Mouse (Mus musculus) midbrain, postnatal 0 days (tissue): ENCODE results near the gene Crip3. TPM values are rescaled to one million over a fixed set of nuclear protein-coding genes. Genes with fewer than 3 reads are reported as not detected.

Experiments
- ATAC-seq: fragments of 200-750 bp; cut with Nextera tagmentation; 2 replicates; pipeline ENCODE4 v1.8.0; 2017; ENCODE audit warnings: moderate number of reproducible peaks, mild to moderate bottlenecking, moderate TSS enrichment, moderate library complexity; ENCODE audit not compliant: low FRiP score
- DNase-seq: peaks from one replicate; pipeline ENCODE4 v3.0.0-alpha.2; 2015; ENCODE audit warnings: low spot score
- H3K27ac ChIP-seq: fragments of 300-500 bp; sonication (generic); 2 replicates; pipeline ENCODE4 v1.5.1; 2014; ENCODE audit warnings: low read depth, mild to moderate bottlenecking, low read length, mixed read lengths
- H3K27me3 ChIP-seq: fragments of 300-500 bp; sonication (generic); 2 replicates; pipeline ENCODE4 v1.6.1; 2014; ENCODE audit warnings: low read length, control low read depth, mixed read lengths; ENCODE audit not compliant: insufficient read depth
- H3K36me3 ChIP-seq: fragments of 300-500 bp; sonication (generic); 2 replicates; pipeline ENCODE4 v1.6.1; 2014; ENCODE audit warnings: low read length, control low read depth, mixed read lengths; ENCODE audit not compliant: insufficient read depth
- H3K4me1 ChIP-seq: fragments of 300-500 bp; sonication (generic); 2 replicates; pipeline ENCODE4 v1.6.1; 2014; ENCODE audit warnings: mild to moderate bottlenecking, control low read depth, antibody characterized with exemption, low read length, mixed read lengths; ENCODE audit not compliant: insufficient read depth
- H3K4me2 ChIP-seq: fragments of 300-500 bp; sonication (generic); 2 replicates; pipeline ENCODE4 v1.6.1; 2014; ENCODE audit warnings: low read depth, mild to moderate bottlenecking, low read length, mixed read lengths; ENCODE audit not compliant: poor library complexity, severe bottlenecking
- H3K4me3 ChIP-seq: fragments of 300-500 bp; sonication (generic); 2 replicates; pipeline ENCODE4 v1.5.1; 2014; ENCODE audit warnings: low read depth, mild to moderate bottlenecking, low read length, moderate library complexity
- H3K9ac ChIP-seq: fragments of 300-500 bp; sonication (generic); replicated peaks from 2 replicates; pipeline ENCODE4 v1.6.1; 2014; ENCODE audit warnings: mild to moderate bottlenecking, low read length, moderate library complexity, mixed read lengths; ENCODE audit not compliant: poor library complexity, severe bottlenecking
- H3K9me3 ChIP-seq: fragments of 300-500 bp; sonication (generic); 2 replicates; pipeline ENCODE4 v1.6.1; 2016; ENCODE audit warnings: low read length, control low read depth
- CTCF ChIP-seq: IDR thresholded peaks from 2 replicates; pipeline ENCODE4 v1.5.1; 2016; ENCODE audit warnings: antibody characterized with exemption, mild to moderate bottlenecking
- WGBS: fragments of 180-500 bp; shearing (Covaris S2); extraction: QIAGEN DNeasy Blood & Tissue Kit; methylation state at CpG from one replicate; pipeline ENCODE4 v1.1.7; 2014; 5-methylcytosine and 5-hydroxymethylcytosine counted together
- polyA plus RNA-seq: library from polyadenylated mRNA; unstranded; fragments of >200 nt; fragmentation: Nextera tagmentation; extraction: Ambion mirVana; gene quantifications from 2 replicates; pipeline ENCODE4 v1.2.1, GENCODE M21; 2015
- total RNA-seq: library from RNA; depleted of rRNA; stranded (reverse); fragments of >200 nt; gene quantifications from 2 replicates; pipeline ENCODE4 v1.2.3, GENCODE M21; 2014

Gene Crip3
- total and polyA plus RNA-seq, 2 experiments from 2014 or later = 2.0 to 2.1 TPM

DNA sequence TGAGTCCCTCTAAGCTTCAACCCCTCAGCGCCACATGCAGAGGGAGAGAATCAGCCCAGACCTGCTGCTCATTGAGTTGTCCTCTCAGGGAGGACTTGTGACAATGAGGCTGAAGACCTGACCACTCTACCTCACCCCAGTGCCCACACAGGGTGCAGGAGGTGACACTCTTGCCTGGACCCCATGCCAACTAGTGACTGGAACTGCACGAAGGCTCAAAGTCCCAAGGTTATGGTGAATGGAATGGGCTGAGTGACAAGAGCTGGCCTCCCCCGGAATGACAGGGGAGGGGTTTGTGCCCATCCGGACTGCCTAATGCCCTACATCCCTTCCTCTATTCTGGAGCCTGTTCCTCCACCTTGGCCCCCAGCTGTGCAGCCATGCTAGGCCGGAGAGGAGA is 24.0 kb downstream of the Crip3 start:
- Histone ChIP-seq H3K4me2 (no peak overlapping the region), H3K4me3 (no peak overlapping the region), H3K36me3 (peaks cover 4% of the 10 kb centered on the region; the same call in 1 of the 2 replicates), H3K4me1 (peaks cover 13% of the 10 kb centered on the region; the same call in 1 of the 2 replicates), H3K27me3 (no peaks in the 10 kb centered on the region), H3K27ac (no peak overlapping the region), H3K9ac (no peak overlapping the region), H3K9me3 (no peaks in the 10 kb centered on the region)
- DNase-seq = no peak
- no peak for TF ChIP-seq CTCF
- no peak for ATAC-seq
- WGBS = 39% methylated on average over 5 of the region's 5 CpGs

DNA sequence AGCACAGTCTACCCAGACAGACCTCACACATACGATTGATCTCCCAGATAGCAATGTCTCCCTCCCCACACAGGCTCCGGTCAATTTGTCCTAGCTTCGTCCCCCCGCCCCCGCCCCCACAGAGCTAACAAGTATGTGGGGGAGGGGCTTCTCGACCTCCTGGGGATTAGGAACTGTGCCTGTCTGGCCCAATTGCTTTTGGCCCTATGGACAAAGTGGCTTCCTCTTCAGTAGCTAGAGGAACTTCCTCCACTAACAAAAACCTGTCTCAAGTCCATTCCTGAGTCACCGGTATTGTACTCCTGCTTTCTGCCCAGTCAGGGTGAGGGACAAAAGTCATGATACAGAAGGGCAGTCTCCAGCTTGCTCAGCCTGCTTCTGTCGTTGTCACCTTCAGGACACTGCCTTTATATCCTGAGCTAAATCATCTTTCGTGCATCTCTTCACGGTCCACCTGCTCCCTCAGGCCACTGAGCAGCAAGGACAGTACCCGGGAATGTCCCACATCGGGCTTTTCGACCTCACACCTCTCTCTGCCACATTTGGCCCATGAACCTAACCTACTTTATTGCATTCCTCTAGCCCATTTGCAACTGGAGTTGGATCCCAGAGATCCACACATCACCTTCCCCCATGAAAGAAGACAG is 24.7 kb downstream of the Crip3 start:
- WGBS = 11% methylated on average over 13 of the region's 13 CpGs
- Histone ChIP-seq H3K9ac (no peak overlapping the region), H3K9me3 (no peaks in the 10 kb centered on the region), H3K27ac (no peak overlapping the region), H3K4me3 (no peak overlapping the region), H3K4me1 (peaks cover 13% of the 10 kb centered on the region; the same call in 1 of the 2 replicates), H3K27me3 (no peaks in the 10 kb centered on the region), H3K36me3 (peaks cover 4% of the 10 kb centered on the region; the same call in 1 of the 2 replicates), H3K4me2 (peak overlapping the region; percentile 57)
- no peak for DNase-seq
- ATAC-seq = no peak
- no peak for TF ChIP-seq CTCF

DNA sequence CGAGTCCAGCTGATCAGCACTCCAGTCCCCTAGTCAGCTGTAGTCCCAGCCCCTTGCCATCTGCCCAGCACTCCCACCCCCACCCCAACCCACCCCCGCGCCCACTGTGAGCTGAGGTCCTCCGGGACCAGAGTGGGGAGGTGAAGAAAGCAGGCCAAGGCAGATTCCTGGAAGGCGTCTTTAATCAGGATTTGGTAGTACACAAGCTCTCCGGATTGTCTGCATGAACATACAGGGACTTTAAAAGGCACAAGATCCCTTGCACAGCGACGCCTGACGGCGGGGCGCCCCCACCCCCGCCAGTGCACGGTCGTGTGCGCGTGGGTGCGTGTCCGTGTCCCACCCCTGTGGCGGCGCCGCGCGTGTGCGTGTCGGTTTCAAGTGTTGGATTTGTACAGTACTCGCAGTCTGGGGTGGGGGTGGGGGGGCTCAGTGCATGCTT is 25.3 kb downstream of the Crip3 start:
- Histone ChIP-seq H3K4me2 (peak overlapping the region; percentile 57), H3K27ac (no peak overlapping the region), H3K4me3 (peak overlapping the region; percentile 16; the same call in 1 of the 2 replicates), H3K27me3 (no peaks in the 10 kb centered on the region), H3K4me1 (peaks cover 13% of the 10 kb centered on the region; the same call in 1 of the 2 replicates), H3K9ac (peak overlapping the region; percentile 42; the same call in 1 of the 2 replicates), H3K9me3 (no peaks in the 10 kb centered on the region), H3K36me3 (peaks cover 4% of the 10 kb centered on the region; the same call in 1 of the 2 replicates)
- 0 out of 2 replicates have a peak, but pooled peaks have one; percentile 33 for ATAC-seq
- peak; percentile 43 for TF ChIP-seq CTCF
- no peak for DNase-seq
- 4% methylated on average over 26 of the region's 26 CpGs for WGBS

DNA sequence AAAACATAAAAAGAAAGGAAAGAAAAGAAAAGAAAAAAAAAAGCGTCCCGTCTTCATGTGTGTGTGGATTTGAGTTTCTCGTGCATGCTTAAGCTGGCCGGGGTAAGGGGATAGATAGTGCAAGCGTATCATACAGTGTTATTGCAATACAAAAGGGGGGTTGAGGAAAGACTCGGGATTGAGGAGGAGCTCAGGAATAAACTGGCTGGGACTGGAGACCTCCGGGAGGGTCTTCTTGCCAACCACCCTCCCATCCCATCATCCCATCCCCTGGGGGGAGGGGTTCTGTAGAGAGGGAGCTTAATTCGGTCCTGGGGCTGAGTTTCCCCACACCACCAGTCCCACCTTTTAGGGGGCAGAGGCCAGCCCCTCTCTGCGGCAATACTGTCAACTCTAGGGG is 25.8 kb downstream of the Crip3 start:
- no peak for DNase-seq
- H3K4me3 ChIP-seq = peak overlapping the region; percentile 25; the same call in 1 of the 2 replicates

DNA sequence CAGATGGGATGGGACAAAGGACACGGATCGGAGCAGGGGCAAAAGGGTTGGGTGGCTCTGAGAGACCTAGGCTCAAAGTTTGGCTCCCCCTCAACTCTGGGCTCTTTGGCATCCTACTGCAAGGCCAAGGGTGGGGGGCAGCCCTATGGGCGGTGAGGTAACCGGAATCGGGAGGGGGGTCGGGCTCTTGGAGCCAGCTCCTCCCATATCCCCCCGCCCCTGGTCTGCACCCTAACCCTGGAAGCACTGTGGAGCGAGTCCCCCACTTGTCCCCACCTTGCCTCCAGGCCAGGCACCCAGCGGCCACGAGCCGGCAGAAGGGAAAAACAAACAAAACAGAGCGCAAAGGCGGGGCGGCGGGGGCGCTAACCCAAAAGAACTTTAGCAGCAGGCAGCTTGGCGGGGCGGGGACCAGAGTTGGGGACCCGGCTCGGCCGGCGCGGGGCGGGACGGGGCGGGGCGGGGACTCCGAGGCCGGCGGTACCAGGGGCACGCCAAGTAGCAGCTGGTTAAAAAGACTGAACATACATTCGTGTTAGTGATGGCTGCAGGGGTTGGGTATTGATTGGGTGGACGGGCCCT is 26.5 kb downstream of the Crip3 start:
- DNase-seq = no peak
- Histone ChIP-seq H3K4me2 (peak overlapping the region; percentile 57), H3K36me3 (peaks cover under 1% of the 10 kb centered on the region; the same call in 1 of the 2 replicates), H3K27ac (no peak overlapping the region), H3K27me3 (no peaks in the 10 kb centered on the region), H3K9me3 (no peaks in the 10 kb centered on the region), H3K4me1 (peaks cover 13% of the 10 kb centered on the region; the same call in 1 of the 2 replicates), H3K9ac (peak overlapping the region; percentile 29; the same call in 1 of the 2 replicates), H3K4me3 (peak overlapping the region; percentile 25)
- no peak for ATAC-seq
- no peak for TF ChIP-seq CTCF
- whole genome bisulfite sequencing = 2% methylated on average over 30 of the region's 33 CpGs

More for the DNA sequence above, 25.8 kb downstream of the Crip3 start:
- TF ChIP-seq CTCF = no peak
- H3K27me3 ChIP-seq = no peaks in the 10 kb centered on the region
- 0 out of 2 replicates have a peak overlapping the region, but pooled peaks have one; percentile 29 for H3K9ac ChIP-seq
- 2% methylated on average over 9 of the region's 9 CpGs for WGBS
- H3K4me2 ChIP-seq = peak overlapping the region; percentile 57
- ATAC-seq = no peak
- no peak overlapping the region for H3K27ac ChIP-seq
- H3K36me3 ChIP-seq = peaks cover 2% of the 10 kb centered on the region; the same call in 1 of the 2 replicates
- no peaks in the 10 kb centered on the region for H3K9me3 ChIP-seq
- H3K4me1 ChIP-seq = peaks cover 13% of the 10 kb centered on the region; the same call in 1 of the 2 replicates

DNA sequence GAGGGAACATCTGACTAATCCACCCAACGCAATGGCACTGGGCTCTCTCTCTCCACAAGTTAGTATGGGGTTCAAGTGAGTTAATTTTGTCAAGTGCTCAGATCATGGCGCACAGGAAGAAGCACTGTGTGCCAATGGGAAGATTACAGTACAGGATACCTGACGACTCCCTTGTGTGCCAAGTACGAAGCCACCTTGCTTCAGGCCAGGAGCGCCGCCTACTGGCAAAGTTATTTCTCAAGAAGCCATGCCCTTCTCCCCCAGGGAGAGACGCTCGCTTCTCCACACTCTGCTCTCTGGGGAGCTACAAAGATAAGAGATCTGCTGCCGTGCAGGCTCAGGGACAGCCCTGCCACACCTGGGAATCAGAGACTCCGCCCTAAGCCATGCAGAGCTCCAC is 29.1 kb downstream of the Crip3 start:
- Histone ChIP-seq H3K4me1 (peaks cover 13% of the 10 kb centered on the region; the same call in 1 of the 2 replicates), H3K36me3 (peaks cover 8% of the 10 kb centered on the region), H3K4me2 (no peak overlapping the region), H3K9me3 (no peaks in the 10 kb centered on the region), H3K27me3 (no peaks in the 10 kb centered on the region), H3K27ac (no peak overlapping the region), H3K4me3 (no peak overlapping the region), H3K9ac (no peak overlapping the region)
- DNase-seq (no peak), ATAC-seq (no peak)
- 19% methylated on average over 10 of the region's 10 CpGs for WGBS
- TF ChIP-seq CTCF = peak; percentile 58
